Mouse (Mus musculus): ENCODE results near the gene Guca1b.
"Not testable (repeated sequence)": the region's sequence is repeated elsewhere in the genome, so short reads cannot be mapped to it uniquely, and the experiment has no call there.

Gene Guca1b

DNA sequence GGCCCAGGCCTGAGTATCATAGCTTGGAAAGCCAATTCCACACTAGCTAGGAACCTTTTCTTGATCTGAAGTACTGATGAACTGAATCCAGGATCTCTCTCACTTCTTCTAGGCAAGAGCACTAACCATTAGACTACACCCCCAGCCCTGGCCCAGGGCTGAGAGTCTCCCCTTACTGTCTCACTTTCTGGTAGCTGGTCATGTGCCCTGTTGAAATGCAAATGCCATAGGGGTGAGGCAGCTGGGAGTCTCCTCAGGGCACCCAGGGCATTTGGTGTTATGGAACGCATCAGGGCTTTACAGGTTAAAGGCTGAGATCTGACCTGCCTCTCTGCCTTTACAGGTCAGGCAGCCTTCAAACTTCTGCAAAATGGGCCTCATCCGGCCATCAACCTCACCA is 35.0 kb downstream of the Guca1b start:
- DNase-seq = no peak

DNA sequence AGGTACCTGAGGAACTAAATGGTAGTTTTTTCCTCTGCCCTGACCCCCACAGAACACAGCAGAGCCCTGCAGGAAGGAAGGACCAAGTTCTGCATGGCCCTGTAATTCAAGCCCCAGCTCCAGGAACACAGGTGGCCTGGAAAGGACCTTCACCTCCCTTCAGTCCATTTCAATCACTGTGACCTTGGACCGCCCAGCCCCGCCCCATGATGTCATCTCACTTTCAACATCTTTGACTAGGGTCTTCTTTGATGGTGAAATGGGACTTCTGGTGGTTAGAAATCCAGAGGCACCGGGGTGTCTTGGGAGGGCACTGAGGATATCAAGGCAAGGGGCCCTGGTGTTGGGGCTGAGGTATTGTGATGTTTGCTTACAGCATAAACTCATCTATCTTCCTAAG is 36.4 kb downstream of the Guca1b start:
- no peak for DNase-seq

DNA sequence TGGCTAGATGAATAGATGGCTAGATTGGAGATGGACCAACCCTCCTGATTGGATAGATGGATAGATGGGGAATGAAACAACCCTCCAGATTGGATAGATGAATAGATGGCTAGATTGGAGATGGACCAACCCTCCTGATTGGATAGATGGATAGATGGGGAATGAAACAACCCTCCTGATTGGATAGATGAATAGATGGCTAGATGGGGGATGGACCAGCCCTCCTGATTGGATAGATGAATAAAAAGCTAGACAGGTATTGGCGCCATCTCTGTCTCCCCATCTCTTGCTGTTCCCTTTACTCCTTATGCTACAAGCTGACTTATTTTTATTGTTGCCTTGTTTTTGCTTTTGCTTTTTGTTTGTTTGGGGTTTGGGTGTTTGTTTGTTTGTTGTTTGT is 37.4 kb downstream of the Guca1b start:
- DNase-seq = not testable (repeated sequence)

DNA sequence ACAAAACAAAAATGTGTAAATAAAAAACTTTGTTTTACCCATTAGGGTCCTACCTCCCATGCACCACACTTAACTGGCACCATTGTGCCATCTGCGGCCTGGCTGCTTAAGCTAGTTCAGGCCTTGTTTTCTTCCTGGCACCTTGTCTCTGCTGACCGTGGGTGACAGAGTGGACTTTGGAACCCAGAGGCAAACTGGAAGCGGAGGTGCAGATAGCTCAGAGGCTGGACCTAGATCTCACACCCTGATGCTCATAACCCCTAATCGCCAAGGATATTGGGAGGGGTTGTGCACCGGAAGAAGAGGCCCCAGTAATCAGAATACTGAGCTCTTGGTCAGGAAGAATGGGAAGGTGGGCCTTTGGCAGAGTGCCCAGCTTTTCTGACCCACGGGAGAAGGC is 39.0 kb downstream of the Guca1b start:
- DNase-seq = no peak

- no peak for DNase-seq
Observed at GRCm38 (mm10) chr17:47427316-47427715, 42.1 kb downstream of the Guca1b start.

GRCm38 (mm10) chr17:47428831-47429304 is 43.7 kb downstream of the Guca1b start:
- no peak for DNase-seq

DNA sequence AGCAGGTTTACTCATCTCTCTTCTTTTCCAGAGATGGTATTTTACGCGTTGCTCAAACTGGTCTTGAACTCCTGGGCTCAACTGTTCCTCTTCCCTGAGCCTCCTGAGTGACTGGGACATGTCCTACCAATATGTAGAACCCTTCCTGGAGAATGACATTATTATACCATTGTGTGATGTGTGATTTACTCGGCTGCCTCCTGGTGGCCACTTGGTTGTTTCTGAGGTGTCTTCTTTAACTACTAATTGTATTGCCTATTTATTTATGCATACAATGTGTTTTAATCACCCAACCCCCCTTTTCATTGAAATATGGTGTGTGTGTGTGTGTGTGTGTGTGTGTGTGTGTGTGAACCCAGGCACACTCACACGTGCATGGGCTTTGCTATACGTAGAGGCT is 45.6 kb downstream of the Guca1b start:
- DNase-seq = no peak

DNA sequence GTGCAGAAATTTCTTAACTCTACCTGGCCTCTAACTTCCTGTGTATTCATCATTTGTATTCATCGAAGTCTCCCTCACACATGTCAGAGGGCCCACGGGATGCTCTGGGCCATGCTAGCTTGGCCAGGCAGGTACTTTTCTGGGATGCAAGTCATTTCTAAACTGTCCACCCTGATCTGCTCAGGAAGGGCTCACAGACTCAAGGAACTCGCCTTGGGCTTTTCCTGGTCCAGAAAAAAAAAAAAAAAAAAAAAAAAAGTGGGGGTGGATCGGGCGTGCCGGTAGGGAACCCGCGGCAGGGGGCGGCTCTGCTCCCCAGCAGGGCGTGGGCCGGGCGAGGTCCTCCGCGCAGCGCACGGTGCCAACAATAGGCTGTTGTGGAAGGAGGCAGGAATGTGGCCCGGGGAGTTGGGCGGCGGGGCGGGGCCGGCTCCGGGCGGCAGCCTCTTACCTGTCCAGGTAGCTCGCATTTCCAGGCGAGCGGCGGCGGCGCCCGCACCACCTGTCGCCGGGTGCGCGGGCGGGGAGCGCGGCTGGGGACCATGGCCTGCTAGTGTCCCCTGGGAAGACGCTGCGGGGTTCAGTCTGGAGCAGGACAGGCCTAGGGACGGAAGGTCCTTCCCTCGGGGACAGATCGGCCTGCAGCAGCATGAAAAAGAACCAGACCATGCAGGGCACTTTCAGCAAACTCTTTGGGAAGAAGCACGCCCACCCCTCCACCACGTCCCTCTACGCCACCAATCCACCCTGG is 51.1 kb downstream of the Guca1b start, which contains the start of gene AI661453:
Gene AI661453, plus strand, starts transcription at position 460 of the 751 bp plus-strand sequence.
- DNase-seq = no peak

DNA sequence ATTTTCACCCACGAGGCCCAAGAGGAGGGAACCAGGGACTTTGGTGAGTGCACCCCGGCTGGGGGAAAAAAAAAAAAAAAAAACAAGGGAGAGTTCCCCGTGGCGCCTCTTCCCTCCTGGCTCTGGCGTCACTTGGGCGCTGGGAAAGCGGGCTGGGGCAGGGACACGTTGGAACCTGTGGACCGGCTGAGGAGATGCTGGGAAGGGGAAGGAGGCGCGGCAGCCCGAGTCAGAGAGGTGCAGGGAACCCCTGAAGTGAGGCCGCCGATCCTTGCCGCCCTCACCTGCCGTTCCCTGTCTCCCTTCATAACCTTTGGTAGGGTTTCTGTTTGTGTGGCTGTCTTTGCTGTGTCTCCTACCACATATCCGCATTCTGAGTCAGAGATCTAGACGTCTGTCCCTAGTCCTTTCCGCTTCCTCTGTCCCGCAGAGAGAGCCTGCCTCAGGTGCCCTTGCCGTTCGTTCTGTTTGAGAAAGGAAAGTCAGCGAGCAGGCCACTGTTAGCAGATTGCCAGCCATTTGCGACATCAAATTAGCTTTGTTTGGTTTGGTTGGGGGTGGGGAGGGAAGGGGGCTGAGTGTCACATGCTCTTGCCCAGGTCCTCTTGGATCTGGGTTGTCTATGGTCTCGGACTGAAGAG is 51.8 kb downstream of the Guca1b start, which contains the start of gene 1700001C19Rik:
Gene 1700001C19Rik, minus strand, starts transcription at position 470 of the 641 bp plus-strand sequence.
- DNase-seq = no peak

DNA sequence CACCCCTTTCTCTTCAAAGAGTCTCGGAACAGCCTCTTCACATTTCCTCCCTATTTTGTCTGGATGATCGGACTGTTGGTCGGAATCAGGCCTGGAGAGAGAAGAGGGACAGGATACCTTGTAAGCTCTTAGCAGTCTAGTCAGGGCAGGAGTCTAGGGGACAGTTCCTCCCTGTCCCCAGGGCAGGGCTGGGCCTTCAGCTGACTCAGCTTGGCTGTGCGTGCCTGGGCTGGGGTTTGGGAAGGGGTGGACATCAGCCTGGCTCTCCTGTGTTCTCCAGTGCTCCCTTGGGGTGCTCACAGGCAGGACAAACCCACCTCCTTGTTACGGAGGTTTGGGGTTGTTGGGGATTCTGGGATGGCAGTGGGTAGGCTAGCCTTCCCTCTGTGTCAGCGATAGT is 53.4 kb downstream of the Guca1b start:
- no peak for DNase-seq

DNA sequence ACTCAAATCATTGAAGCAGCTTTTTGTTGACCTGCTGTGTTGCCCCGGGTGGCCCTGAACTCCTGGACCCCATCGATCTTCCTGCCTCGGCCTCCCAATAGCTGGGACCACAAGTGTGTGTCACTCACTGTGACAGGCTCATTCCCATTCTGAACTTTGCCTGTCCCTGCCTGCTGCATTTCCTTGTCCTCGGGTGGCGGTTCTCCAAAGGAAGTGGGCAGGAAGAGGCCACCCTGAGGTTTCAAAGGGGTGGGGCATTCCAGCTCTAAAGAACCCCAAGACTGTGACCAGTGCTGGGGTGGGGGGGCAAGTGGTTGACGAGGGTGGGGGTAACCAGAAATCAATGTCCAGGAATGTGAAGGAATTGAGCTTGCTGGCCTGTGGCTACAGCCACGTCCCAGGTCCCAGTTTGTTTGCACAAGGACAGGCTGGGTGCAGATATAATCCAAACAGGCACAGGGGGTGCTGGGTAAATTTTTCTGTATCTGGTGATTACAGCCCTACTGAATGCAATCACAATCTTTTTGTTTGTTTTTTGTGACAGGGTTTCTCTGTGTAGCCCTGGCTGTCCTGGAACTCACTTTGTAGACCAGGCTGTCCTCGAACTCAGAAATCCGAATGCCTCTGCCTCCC is 54.3 kb downstream of the Guca1b start:
- DNase-seq = no peak

GRCm38 (mm10) chr17:47440359-47440890 is 55.2 kb downstream of the Guca1b start:
- no peak for DNase-seq

DNA sequence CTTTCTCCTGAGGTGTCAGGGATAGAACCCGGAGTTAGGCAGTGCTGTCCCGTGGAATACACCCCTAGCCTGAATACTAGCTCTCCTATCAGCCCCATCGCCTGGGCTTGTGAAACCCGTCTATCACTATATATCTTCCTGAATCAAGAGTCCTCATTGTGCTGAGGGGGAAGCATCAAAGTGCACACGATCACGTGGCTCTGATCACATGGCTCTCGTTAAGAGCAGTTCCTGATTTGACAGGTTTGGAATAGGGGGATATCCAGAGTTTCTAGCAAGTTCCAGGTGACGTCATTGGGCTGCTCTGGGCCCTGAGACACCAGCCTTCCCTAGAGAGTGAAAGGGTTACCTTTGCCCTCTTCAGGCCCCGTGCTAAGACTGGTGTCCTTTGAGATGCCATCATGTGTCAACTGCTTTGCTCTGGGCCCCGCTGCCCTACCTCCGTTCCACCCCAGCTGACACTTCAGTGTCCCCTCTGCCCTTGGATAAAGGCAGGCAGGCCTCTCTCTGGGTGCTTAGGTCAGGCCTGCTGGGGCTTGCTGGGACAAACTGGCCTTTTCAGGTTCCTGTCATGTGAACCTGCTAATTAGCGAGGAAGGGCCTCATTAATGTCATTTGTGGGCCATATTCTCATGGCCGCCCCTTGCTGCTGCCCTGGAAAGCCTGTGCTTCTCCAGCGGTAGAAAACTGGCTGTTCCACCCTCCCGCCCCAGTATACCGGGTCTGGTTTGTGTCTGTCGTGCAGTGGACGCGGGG is 56.3 kb downstream of the Guca1b start:
- no peak for DNase-seq

DNA sequence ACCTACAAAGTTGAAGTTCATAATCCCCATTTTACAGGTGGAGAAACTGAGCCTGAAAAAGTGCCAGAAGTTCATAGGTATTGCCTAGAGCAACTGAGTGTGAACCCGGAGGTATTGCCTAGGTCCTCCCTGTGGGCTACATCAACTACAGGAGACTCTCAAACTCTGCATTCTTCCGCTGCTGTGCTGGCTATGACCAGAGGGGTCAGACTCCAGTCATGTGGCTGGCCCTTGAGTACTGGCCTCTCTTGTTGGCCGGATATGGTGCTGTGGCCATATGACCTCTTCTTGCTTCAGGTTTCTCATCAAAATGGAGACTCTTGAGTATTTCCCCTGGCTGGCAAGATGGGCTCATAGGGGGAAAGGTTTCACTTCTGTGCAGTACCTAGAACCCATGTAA is 57.1 kb downstream of the Guca1b start:
- DNase-seq = no peak

All from cerebellum, adult 9-11 months (tissue).